Mouse (Mus musculus): Measurements from ENCODE around the gene Fam72a. TPM values are rescaled to one million over a fixed set of nuclear protein-coding genes. Genes with fewer than 3 reads are reported as not detected.

The Fam72a gene
- under 1 TPM; 0.26 to 0.44 TPM for total RNA-seq (2021)
- long read RNA-seq, experiment 1, result 0 reads
- long read RNA-seq, experiment 2, partial matches to known transcripts, result 0 of 1 reads
- long read RNA-seq, experiment 2, other reads (novel, unspliced or antisense), result 1 of 1 reads

GRCm38 (mm10) chr1:131527281-131528080 is at the start of gene Fam72a, which contains the start of gene Srgap2:
Gene Fam72a, plus strand, starts transcription at chr1:131527903.
Gene Srgap2, minus strand, starts transcription at chr1:131527352.
- DNase-seq, result peak; percentile 95
- intact Hi-C loops (cut with DNase I), result loop anchor here (5.0 kb wide), 4 partner anchors 45 to 165 kb away; no protein-coding TSS in a partner anchor

GRCm38 (mm10) chr1:131478770-131479305 is 48.9 kb upstream of the Fam72a start:
- no peak for DNase-seq
- intact Hi-C loops (cut with DNase I), result no loop called here

- intact Hi-C loops (cut with DNase I), result loop anchor here (5.0 kb wide), 1 partner anchor 46 kb away; the partner anchor contains the start of genes Fam72a and Srgap2
- DNase-seq, result no peak
These were observed 46.3 kb upstream of the Fam72a start for GRCm38 (mm10) chr1:131481391-131481790.

- intact Hi-C loops (cut with DNase I), result loop anchor here (5.0 kb wide), 1 partner anchor 45 kb away; the partner anchor contains the start of genes Fam72a and Srgap2
- DNase-seq, result no peak
These were observed 45.5 kb upstream of the Fam72a start for GRCm38 (mm10) chr1:131482242-131482641.

- intact Hi-C loops (cut with DNase I), result no loop called here
- no peak for DNase-seq
These were observed 41.4 kb upstream of the Fam72a start for GRCm38 (mm10) chr1:131486094-131486850.

GRCm38 (mm10) chr1:131489312-131489711 is 38.4 kb upstream of the Fam72a start:
- intact Hi-C loops (cut with DNase I), result no loop called here
- no peak for DNase-seq

GRCm38 (mm10) chr1:131491579-131491978 is 36.1 kb upstream of the Fam72a start:
- DNase-seq, result no peak
- intact Hi-C loops (cut with DNase I), result no loop called here

- intact Hi-C loops (cut with DNase I), result no loop called here
- DNase-seq, result no peak
These were observed 35.3 kb upstream of the Fam72a start for GRCm38 (mm10) chr1:131492360-131492759.

- no peak for DNase-seq
- intact Hi-C loops (cut with DNase I), result no loop called here
These were observed 33.5 kb upstream of the Fam72a start for GRCm38 (mm10) chr1:131493966-131494898.

GRCm38 (mm10) chr1:131498231-131498630 is 29.5 kb upstream of the Fam72a start:
- intact Hi-C loops (cut with DNase I), result no loop called here
- no peak for DNase-seq

GRCm38 (mm10) chr1:131501681-131502080 is 26.0 kb upstream of the Fam72a start:
- intact Hi-C loops (cut with DNase I), result no loop called here
- DNase-seq, result no peak

GRCm38 (mm10) chr1:131511131-131511530 is 16.6 kb upstream of the Fam72a start:
- no peak for DNase-seq
- intact Hi-C loops (cut with DNase I), result no loop called here

- intact Hi-C loops (cut with DNase I), result no loop called here
These were observed 15.8 kb upstream of the Fam72a start for GRCm38 (mm10) chr1:131511661-131512500.

GRCm38 (mm10) chr1:131513136-131513535 is 14.6 kb upstream of the Fam72a start:
- no peak for DNase-seq
- intact Hi-C loops (cut with DNase I), result no loop called here

More at GRCm38 (mm10) chr1:131511661-131512500, 15.8 kb upstream of the Fam72a start:
- DNase-seq, result no peak

GRCm38 (mm10) chr1:131514197-131514596 is 13.5 kb upstream of the Fam72a start:
- intact Hi-C loops (cut with DNase I), result no loop called here
- no peak for DNase-seq

GRCm38 (mm10) chr1:131516588-131516987 is 11.1 kb upstream of the Fam72a start:
- intact Hi-C loops (cut with DNase I), result no loop called here
- no peak for DNase-seq

- intact Hi-C loops (cut with DNase I), result no loop called here
- DNase-seq, result no peak
These were observed 3.9 kb upstream of the Fam72a start for GRCm38 (mm10) chr1:131523794-131524193.

GRCm38 (mm10) chr1:131525101-131525585 is 2.6 kb upstream of the Fam72a start:
- peak in 1 of 2 experiments; percentile 31 for DNase-seq
- intact Hi-C loops (cut with DNase I), result loop anchor here (5.0 kb wide), 4 partner anchors 43 to 163 kb away; no protein-coding TSS in a partner anchor

Data from gastrocnemius, postnatal 36 days (tissue).